Mouse (Mus musculus): ENCODE measurements at regions not wholly inside any gene's neighbourhood (a gene's known extent, or its start where the extent isn't known, plus 50 kb on each side); places are given as distances from the start of the nearest gene placed in this dataset.

DNA sequence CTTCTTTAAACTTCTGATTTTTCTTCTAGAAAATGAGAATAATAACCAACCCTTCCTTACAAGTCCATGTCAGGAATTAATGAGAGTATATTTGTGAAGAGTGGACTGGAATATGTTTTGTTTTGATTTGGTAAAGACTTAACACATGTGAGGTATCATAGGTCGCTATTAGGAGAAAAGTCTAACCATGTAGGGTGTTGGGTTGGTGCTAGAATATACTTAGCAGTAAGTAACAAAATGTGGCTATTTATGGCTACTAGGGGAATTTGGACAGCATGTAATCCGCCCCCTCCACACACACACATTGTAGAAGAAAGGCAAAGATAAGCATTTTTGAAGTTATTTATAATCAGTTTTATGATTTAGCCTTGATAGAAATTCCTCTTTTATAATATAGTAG, 114.5 kb downstream of the Zfp36l1 start:
- ATAC-seq (ENCODE audit: extremely low read depth, insufficient number of reproducible peaks, low FRiP score, poor library complexity, severe bottlenecking) (no peak), DNase-seq (ENCODE audit: low spot score) (no peak)
- H3K9me3 ChIP-seq (replicated peaks) = no peaks in the 10 kb centered on the region
- peaks cover 54% of the 10 kb centered on the region for H3K4me1 ChIP-seq (ENCODE audit: insufficient read depth, low read depth, low read length)
- no peaks in the 10 kb centered on the region for H3K36me3 ChIP-seq (replicated peaks)
- H3K4me3 ChIP-seq (ENCODE audit: low read depth, low read length) = no peak overlapping the region
- TF ChIP-seq POLR2AphosphoS5 (IDR thresholded peaks at IDR 0.05; ENCODE audit: insufficient replicate concordance, low read depth, low read length) (no peak), TAL1 (conservative IDR thresholded peaks at IDR 0.05; ENCODE audit: low read depth, low read length) (no peak), GATA2 (IDR thresholded peaks at IDR 0.05; ENCODE audit: borderline replicate concordance, low read depth, low read length) (no peak)
- no peaks in the 10 kb centered on the region for H3K27me3 ChIP-seq (ENCODE audit: insufficient read depth, low read length)

DNA sequence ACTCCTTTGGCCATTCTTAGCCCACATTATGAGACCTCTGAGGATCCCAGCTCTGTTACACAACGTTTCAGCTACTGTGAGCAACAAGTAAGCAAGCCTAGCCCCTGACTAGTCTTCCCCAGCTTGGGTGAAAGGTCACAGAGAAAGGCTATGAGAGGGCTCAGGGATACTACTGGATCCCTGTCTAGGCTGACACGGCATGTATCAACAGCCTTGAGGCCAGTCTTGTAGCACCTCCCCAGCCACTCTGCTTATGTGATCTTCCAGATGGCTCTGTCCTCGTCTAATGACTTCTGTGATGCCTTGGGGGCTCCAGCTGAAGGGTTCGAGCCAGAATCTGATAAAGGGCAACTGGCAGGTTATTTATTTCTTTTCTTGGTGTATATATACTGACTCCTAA, 115.6 kb downstream of the Zfp36l1 start:
- H3K4me1 ChIP-seq (ENCODE audit: insufficient read depth, low read depth, low read length) = peaks cover 55% of the 10 kb centered on the region
- no peak for ATAC-seq (ENCODE audit: extremely low read depth, insufficient number of reproducible peaks, low FRiP score, poor library complexity, severe bottlenecking)
- TF ChIP-seq GATA2 (IDR thresholded peaks at IDR 0.05; ENCODE audit: borderline replicate concordance, low read depth, low read length) = no peak
- no peak for TF ChIP-seq TAL1 (conservative IDR thresholded peaks at IDR 0.05; ENCODE audit: low read depth, low read length)
- no peak for TF ChIP-seq CTCF (IDR thresholded peaks at IDR 0.05; ENCODE audit: low read depth, low read length)
- no peak for TF ChIP-seq GATA1 (IDR thresholded peaks at IDR 0.05; ENCODE audit: borderline replicate concordance, low read length)
- no peak for TF ChIP-seq POLR2AphosphoS5 (IDR thresholded peaks at IDR 0.05; ENCODE audit: insufficient replicate concordance, low read depth, low read length)

DNA sequence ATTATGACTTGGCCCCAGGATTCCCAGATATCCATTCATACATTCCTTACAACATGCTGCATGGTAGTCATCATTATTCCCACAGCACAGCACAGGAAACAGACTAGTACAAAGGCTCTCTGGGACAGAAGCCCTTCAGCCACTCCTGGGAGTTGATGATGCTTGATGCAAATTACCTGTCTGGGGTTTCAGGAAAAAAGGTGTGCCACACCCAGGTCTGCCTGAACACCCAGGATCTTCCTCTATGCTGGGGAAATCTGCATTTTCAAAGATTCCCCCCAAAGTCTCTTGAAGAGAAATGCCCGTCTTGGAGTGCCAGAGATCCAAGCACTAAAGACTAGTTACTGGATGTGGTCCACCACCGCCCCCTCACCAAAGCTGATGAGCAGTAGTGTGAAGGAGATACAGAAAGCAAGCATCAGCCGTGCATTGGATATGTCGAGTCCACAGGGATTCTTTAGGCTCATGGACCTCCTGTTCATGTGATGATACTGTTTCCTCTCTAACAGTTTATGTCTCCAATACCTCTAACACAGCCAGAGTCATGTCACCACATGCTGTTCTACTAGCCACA, 117.2 kb downstream of the Zfp36l1 start:
- no peak for DNase-seq (ENCODE audit: low spot score)
- peaks cover 64% of the 10 kb centered on the region for H3K4me1 ChIP-seq (ENCODE audit: insufficient read depth, low read depth, low read length)
- no peak overlapping the region for H3K4me3 ChIP-seq (ENCODE audit: low read depth, low read length)
- TF ChIP-seq POLR2AphosphoS5 (IDR thresholded peaks at IDR 0.05; ENCODE audit: insufficient replicate concordance, low read depth, low read length) = no peak
- ATAC-seq (ENCODE audit: extremely low read depth, insufficient number of reproducible peaks, low FRiP score, poor library complexity, severe bottlenecking) = no peak
- H3K27me3 ChIP-seq (ENCODE audit: insufficient read depth, low read length) = no peaks in the 10 kb centered on the region
- no peaks in the 10 kb centered on the region for H3K9me3 ChIP-seq (replicated peaks)
- H3K36me3 ChIP-seq (replicated peaks) = no peaks in the 10 kb centered on the region

More for the DNA sequence above, 115.6 kb downstream of the Zfp36l1 start:
- Histone ChIP-seq H3K4me3 (ENCODE audit: low read depth, low read length) (no peak overlapping the region), H3K27me3 (ENCODE audit: insufficient read depth, low read length) (no peaks in the 10 kb centered on the region), H3K36me3 (replicated peaks) (no peaks in the 10 kb centered on the region), H3K9me3 (replicated peaks) (no peaks in the 10 kb centered on the region)
- DNase-seq (ENCODE audit: low spot score) = no peak

DNA sequence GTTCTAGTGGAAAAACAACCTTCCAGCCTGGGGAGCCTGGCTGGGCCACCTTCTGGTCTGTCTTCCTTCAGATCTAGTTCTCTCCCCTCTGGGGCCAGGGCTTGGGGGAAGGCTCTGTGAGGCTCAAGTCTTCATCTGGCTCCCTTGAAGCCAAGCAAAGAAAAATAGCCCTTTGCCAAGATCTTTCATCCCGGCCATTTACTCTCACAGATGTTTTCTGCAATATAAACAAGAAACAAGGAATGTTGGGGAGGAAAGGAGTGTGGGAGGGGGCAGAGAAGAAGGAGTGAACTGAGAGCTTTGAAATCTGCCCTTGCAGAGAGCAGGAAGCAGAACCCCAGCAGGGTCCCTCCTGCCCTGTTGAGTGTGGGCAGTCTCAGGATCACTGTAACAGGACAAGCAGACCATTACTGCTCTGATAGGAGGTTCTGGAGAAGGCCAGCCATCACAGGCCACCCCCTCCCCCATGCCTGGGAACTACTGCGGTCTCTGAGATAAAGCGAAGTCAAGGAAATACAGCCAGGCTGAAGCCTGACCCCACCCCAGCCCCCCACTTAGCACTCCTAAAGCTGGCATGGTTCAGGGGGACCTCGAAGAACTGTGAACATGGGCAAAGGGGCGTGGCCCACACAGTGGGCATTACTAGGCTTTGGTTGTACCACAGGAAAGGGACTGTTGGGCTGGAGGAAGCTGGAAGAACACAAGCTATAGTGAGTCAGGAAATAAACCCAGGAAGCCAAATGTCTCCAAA, 118.8 kb downstream of the Zfp36l1 start:
- ATAC-seq (ENCODE audit: extremely low read depth, insufficient number of reproducible peaks, low FRiP score, poor library complexity, severe bottlenecking) (no peak; the same call in 1 of the 2 replicates), DNase-seq (ENCODE audit: low spot score) (no peak)
- H3K27me3 ChIP-seq (ENCODE audit: insufficient read depth, low read length) = no peaks in the 10 kb centered on the region
- H3K36me3 ChIP-seq (replicated peaks) = no peaks in the 10 kb centered on the region
- no peak for TF ChIP-seq TAL1 (conservative IDR thresholded peaks at IDR 0.05; ENCODE audit: low read depth, low read length)
- no peak for TF ChIP-seq GATA2 (IDR thresholded peaks at IDR 0.05; ENCODE audit: borderline replicate concordance, low read depth, low read length)
- TF ChIP-seq GATA1 (IDR thresholded peaks at IDR 0.05; ENCODE audit: borderline replicate concordance, low read length) = no peak
- TF ChIP-seq POLR2AphosphoS5 (IDR thresholded peaks at IDR 0.05; ENCODE audit: insufficient replicate concordance, low read depth, low read length) = no peak
- no peak for TF ChIP-seq CTCF (IDR thresholded peaks at IDR 0.05; ENCODE audit: low read depth, low read length)
- peaks cover 74% of the 10 kb centered on the region for H3K4me1 ChIP-seq (ENCODE audit: insufficient read depth, low read depth, low read length)
- no peaks in the 10 kb centered on the region for H3K9me3 ChIP-seq (replicated peaks)
- peak overlapping the region; percentile 3; the same call in 1 of the 2 replicates for H3K4me3 ChIP-seq (ENCODE audit: low read depth, low read length)

DNA sequence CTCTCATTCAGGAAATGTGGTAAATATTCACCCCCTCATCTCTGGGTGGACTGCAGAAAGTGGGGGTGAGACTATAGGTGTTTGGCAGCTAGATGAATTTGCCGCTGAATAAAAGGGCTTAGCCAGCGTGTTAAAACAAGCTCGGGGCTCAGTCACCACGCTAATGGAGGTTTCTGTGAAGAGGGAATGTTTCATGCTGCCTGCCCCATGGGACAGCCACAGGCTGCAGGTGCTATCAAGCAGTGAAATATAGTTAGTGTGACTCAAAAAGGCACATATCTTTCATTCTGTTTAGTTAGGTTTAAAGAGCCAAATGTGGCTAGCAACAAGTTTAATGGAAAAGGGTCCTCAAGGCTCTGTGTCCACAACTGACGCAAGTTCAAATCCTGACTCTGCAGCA, 121.5 kb downstream of the Zfp36l1 start:
- no peaks in the 10 kb centered on the region for H3K9me3 ChIP-seq (replicated peaks)
- no peak for ATAC-seq (ENCODE audit: extremely low read depth, insufficient number of reproducible peaks, low FRiP score, poor library complexity, severe bottlenecking)
- H3K4me1 ChIP-seq (ENCODE audit: insufficient read depth, low read depth, low read length) = peaks cover 87% of the 10 kb centered on the region

DNA sequence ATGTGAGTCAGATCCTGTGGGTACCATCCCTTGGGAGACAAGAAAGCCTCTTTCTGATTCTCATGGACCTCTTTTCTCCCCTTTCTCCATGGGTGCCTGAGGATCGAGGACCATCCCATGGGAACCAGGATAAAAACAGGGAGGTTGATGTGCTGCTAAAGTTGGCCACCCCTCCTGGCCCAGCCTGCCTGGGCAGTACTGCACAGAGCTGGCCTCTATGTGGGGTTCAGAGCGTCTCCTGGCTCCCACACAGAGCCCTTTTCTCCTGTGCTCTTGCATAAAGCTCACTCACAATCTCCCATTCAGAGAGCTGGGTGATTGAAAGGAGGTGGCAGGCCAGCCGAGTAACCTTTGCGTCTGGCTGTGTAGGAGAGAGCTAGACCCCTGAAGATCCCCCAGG, 122.1 kb downstream of the Zfp36l1 start:
- no peak for ATAC-seq (ENCODE audit: extremely low read depth, insufficient number of reproducible peaks, low FRiP score, poor library complexity, severe bottlenecking)
- peaks cover 90% of the 10 kb centered on the region for H3K4me1 ChIP-seq (ENCODE audit: insufficient read depth, low read depth, low read length)
- H3K4me3 ChIP-seq (ENCODE audit: low read depth, low read length) = no peak overlapping the region
- no peaks in the 10 kb centered on the region for H3K9me3 ChIP-seq (replicated peaks)
- H3K36me3 ChIP-seq (replicated peaks) = no peaks in the 10 kb centered on the region
- H3K27me3 ChIP-seq (ENCODE audit: insufficient read depth, low read length) = no peaks in the 10 kb centered on the region
- TF ChIP-seq CTCF (IDR thresholded peaks at IDR 0.05; ENCODE audit: low read depth, low read length) (no peak), TAL1 (conservative IDR thresholded peaks at IDR 0.05; ENCODE audit: low read depth, low read length) (no peak), GATA1 (IDR thresholded peaks at IDR 0.05; ENCODE audit: borderline replicate concordance, low read length) (no peak), POLR2AphosphoS5 (IDR thresholded peaks at IDR 0.05; ENCODE audit: insufficient replicate concordance, low read depth, low read length) (no peak), GATA2 (IDR thresholded peaks at IDR 0.05; ENCODE audit: borderline replicate concordance, low read depth, low read length) (no peak)
- DNase-seq (ENCODE audit: low spot score) = no peak

More for the DNA sequence above, 121.5 kb downstream of the Zfp36l1 start:
- Histone ChIP-seq H3K36me3 (replicated peaks) (no peaks in the 10 kb centered on the region), H3K4me3 (ENCODE audit: low read depth, low read length) (no peak overlapping the region), H3K27me3 (ENCODE audit: insufficient read depth, low read length) (no peaks in the 10 kb centered on the region)
- TF ChIP-seq CTCF (IDR thresholded peaks at IDR 0.05; ENCODE audit: low read depth, low read length) = no peak
- no peak for TF ChIP-seq TAL1 (conservative IDR thresholded peaks at IDR 0.05; ENCODE audit: low read depth, low read length)
- no peak for TF ChIP-seq GATA1 (IDR thresholded peaks at IDR 0.05; ENCODE audit: borderline replicate concordance, low read length)
- no peak for TF ChIP-seq POLR2AphosphoS5 (IDR thresholded peaks at IDR 0.05; ENCODE audit: insufficient replicate concordance, low read depth, low read length)
- TF ChIP-seq GATA2 (IDR thresholded peaks at IDR 0.05; ENCODE audit: borderline replicate concordance, low read depth, low read length) = no peak
- no peak for DNase-seq (ENCODE audit: low spot score)
